Mouse (Mus musculus) myocyte (in vitro differentiated cells): Measurements from ENCODE around the gene Ren1. TPM values are rescaled to one million over a fixed set of nuclear protein-coding genes. Genes with fewer than 3 reads are reported as not detected.

Experiments
- H3K27me3 ChIP-seq: one replicate; pipeline ENCODE4 v1.6.1; 2011; ENCODE audit not compliant: control insufficient read depth, insufficient read depth, insufficient read length
- H3K36me3 ChIP-seq: one replicate; pipeline ENCODE4 v1.6.1; 2011; ENCODE audit not compliant: control insufficient read depth, insufficient read depth
- H3K4me2 ChIP-seq: one replicate; pipeline ENCODE4 v1.6.1; 2011; ENCODE audit warnings: low read depth, control low read depth
- H3K4me3 ChIP-seq: one replicate; pipeline ENCODE4 v1.5.1; 2011; ENCODE audit warnings: mild to moderate bottlenecking, control low read depth, moderate library complexity
- H3K79me2 ChIP-seq: one replicate; pipeline ENCODE4 v1.6.1; 2011; ENCODE audit not compliant: control insufficient read depth, insufficient read depth
- H3ac ChIP-seq: one replicate; pipeline ENCODE4 v1.6.1; 2011; ENCODE audit not compliant: control insufficient read depth, insufficient read length
- CEBPB ChIP-seq: IDR thresholded peaks from 2 replicates; pipeline ENCODE4 v1.6.1; 2011; ENCODE audit warnings: mild to moderate bottlenecking, moderate library complexity; ENCODE audit not compliant: poor library complexity, insufficient read depth, severe bottlenecking
- E2F4 ChIP-seq: IDR thresholded peaks from one replicate; pipeline ENCODE4 v1.6.1; 2011; ENCODE audit warnings: mild to moderate bottlenecking, control low read depth, moderate library complexity; ENCODE audit not compliant: insufficient read depth
- MAX ChIP-seq: IDR thresholded peaks from one replicate; pipeline ENCODE4 v1.6.1; 2011; ENCODE audit warnings: low read depth, mild to moderate bottlenecking, control low read depth
- MYOD1 ChIP-seq, 3 experiments: IDR thresholded peaks; one replicate each; pipeline ENCODE4 v1.6.1; 2011; ENCODE audit warnings: control low read depth in 2 of 3, low read depth in 2 of 3, mild to moderate bottlenecking in 2 of 3, moderate library complexity in 1 of 3; ENCODE audit not compliant: insufficient read length in 2 of 3, control insufficient read depth in 1 of 3
- MYOG ChIP-seq, 3 experiments: IDR thresholded peaks; one replicate each; pipeline ENCODE4 v1.6.1; 2011; ENCODE audit warnings: control low read depth in 2 of 3, low read depth in 2 of 3, mild to moderate bottlenecking in 2 of 3; ENCODE audit not compliant: insufficient read length in 2 of 3, control insufficient read depth in 1 of 3, insufficient read depth in 1 of 3
- POLR2A ChIP-seq: IDR thresholded peaks from one replicate; pipeline ENCODE4 v1.6.1; 2011; ENCODE audit warnings: low read depth, mild to moderate bottlenecking, control low read depth, moderate library complexity; ENCODE audit not compliant: insufficient read length
- POLR2AphosphoS2 ChIP-seq: IDR thresholded peaks from one replicate; pipeline ENCODE4 v1.6.1; 2011; ENCODE audit warnings: low read depth, control low read depth; ENCODE audit not compliant: insufficient read length
- REST ChIP-seq: IDR thresholded peaks from one replicate; pipeline ENCODE4 v1.6.1; 2011; ENCODE audit warnings: mild to moderate bottlenecking, control low read depth, moderate library complexity; ENCODE audit not compliant: insufficient read depth, insufficient read length
- SRF ChIP-seq: IDR thresholded peaks from one replicate; pipeline ENCODE4 v1.6.1; 2011; ENCODE audit warnings: low read depth; ENCODE audit not compliant: control insufficient read depth, insufficient read length
- TCF12 ChIP-seq: IDR thresholded peaks from one replicate; pipeline ENCODE4 v1.6.1; 2011; ENCODE audit warnings: mild to moderate bottlenecking, control low read depth; ENCODE audit not compliant: poor library complexity, insufficient read depth, severe bottlenecking
- TCF3 ChIP-seq: IDR thresholded peaks from one replicate; pipeline ENCODE4 v1.6.1; 2011; ENCODE audit warnings: low read depth, control low read depth; ENCODE audit not compliant: insufficient read length
- USF1 ChIP-seq: IDR thresholded peaks from one replicate; pipeline ENCODE4 v1.6.1; 2011; ENCODE audit warnings: low read depth, mild to moderate bottlenecking, control low read depth, moderate library complexity
- polyA plus RNA-seq: library from polyadenylated mRNA; unstranded; fragments of >200 nt; fragmentation: generic; extraction: Trizol; gene quantifications from one replicate; pipeline ENCODE4 v1.2.1, GENCODE M21; 2012; ENCODE audit warnings: missing spikeins

Gene Ren1
- polyA plus RNA-seq, 1 experiment, result not detected

- Histone ChIP-seq H3K36me3 (no peaks in the 10 kb centered on the region), H3K4me3 (no peak overlapping the region), H3K4me2 (no peak overlapping the region), H3K79me2 (no peaks in the 10 kb centered on the region), H3ac (no peak overlapping the region), H3K27me3 (peaks cover 82% of the 10 kb centered on the region)
- TF ChIP-seq MAX (no peak), USF1 (no peak)
These were observed 3.1 kb downstream of the Ren1 start for GRCm38 (mm10) chr1:133353371-133353809.

GRCm38 (mm10) chr1:133355469-133355868, 5.2 kb downstream of the Ren1 start:
- no peak overlapping the region for H3K4me2 ChIP-seq
- H3K27me3 ChIP-seq, result peaks cover 95% of the 10 kb centered on the region
- H3K79me2 ChIP-seq, result no peaks in the 10 kb centered on the region
- H3ac ChIP-seq, result no peak overlapping the region
- no peak overlapping the region for H3K4me3 ChIP-seq
- no peaks in the 10 kb centered on the region for H3K36me3 ChIP-seq
- TF ChIP-seq MYOG (IDR thresholded peaks at IDR 0.05; ENCODE audit: control insufficient read depth in 1 of 3, insufficient read depth in 1 of 3, insufficient read length in 2 of 3, low read depth in 2 of 3) (no peak), POLR2AphosphoS2 (no peak), MYOD1 (IDR thresholded peaks at IDR 0.05; ENCODE audit: control insufficient read depth in 1 of 3, insufficient read length in 2 of 3, low read depth in 2 of 3) (no peak), TCF3 (no peak), REST (no peak), CEBPB (no peak), USF1 (no peak), E2F4 (no peak), SRF (no peak), POLR2A (no peak), MAX (no peak), TCF12 (no peak)

DNA sequence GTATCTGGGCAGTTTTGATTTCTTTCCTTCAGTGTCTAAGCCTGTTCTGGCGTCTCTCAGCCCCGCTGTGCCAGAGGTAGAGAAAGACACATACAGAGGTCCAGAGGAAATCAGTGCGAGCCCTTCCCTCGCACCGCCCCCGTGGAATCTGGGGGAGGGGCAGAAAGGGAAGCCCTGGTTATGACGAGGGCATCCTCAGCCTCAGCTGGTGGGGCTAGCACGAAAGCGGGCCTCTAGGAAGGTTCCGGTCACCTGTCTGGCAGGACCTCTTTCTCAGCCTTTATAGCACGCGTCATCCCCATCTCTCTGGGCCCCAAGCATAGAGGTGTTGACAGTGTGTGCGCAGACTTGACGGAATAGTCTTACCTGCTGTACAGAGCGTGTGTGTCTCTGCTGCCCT, 5.6 kb downstream of the Ren1 start:
- TF ChIP-seq SRF, result no peak
- TF ChIP-seq MAX, result no peak
- no peak for TF ChIP-seq TCF12
- no peak for TF ChIP-seq POLR2AphosphoS2
- no peak for TF ChIP-seq POLR2A
- TF ChIP-seq USF1, result no peak
- TF ChIP-seq REST, result no peak
- no peak for TF ChIP-seq E2F4
- TF ChIP-seq MYOG (IDR thresholded peaks at IDR 0.05; ENCODE audit: control insufficient read depth in 1 of 3, insufficient read depth in 1 of 3, insufficient read length in 2 of 3, low read depth in 2 of 3), result no peak
- TF ChIP-seq MYOD1 (IDR thresholded peaks at IDR 0.05; ENCODE audit: control insufficient read depth in 1 of 3, insufficient read length in 2 of 3, low read depth in 2 of 3), result no peak
- TF ChIP-seq CEBPB, result no peak
- TF ChIP-seq TCF3, result no peak
- no peaks in the 10 kb centered on the region for H3K79me2 ChIP-seq
- H3ac ChIP-seq, result no peak overlapping the region
- peaks cover 91% of the 10 kb centered on the region for H3K27me3 ChIP-seq
- no peak overlapping the region for H3K4me3 ChIP-seq
- no peaks in the 10 kb centered on the region for H3K36me3 ChIP-seq
- H3K4me2 ChIP-seq, result no peak overlapping the region

- Histone ChIP-seq H3K79me2 (no peaks in the 10 kb centered on the region), H3K4me2 (no peak overlapping the region), H3ac (no peak overlapping the region), H3K4me3 (no peak overlapping the region), H3K27me3 (peaks cover 87% of the 10 kb centered on the region), H3K36me3 (no peaks in the 10 kb centered on the region)
- TF ChIP-seq MAX (no peak), POLR2AphosphoS2 (no peak), E2F4 (no peak)
These were observed 6.0 kb downstream of the Ren1 start for GRCm38 (mm10) chr1:133356330-133356729.

- no peak overlapping the region for H3ac ChIP-seq
- no peaks in the 10 kb centered on the region for H3K79me2 ChIP-seq
- no peaks in the 10 kb centered on the region for H3K36me3 ChIP-seq
- no peak overlapping the region for H3K4me2 ChIP-seq
- H3K4me3 ChIP-seq, result no peak overlapping the region
- TF ChIP-seq POLR2A (no peak), MYOD1 (IDR thresholded peaks at IDR 0.05; ENCODE audit: control insufficient read depth in 1 of 3, insufficient read length in 2 of 3, low read depth in 2 of 3) (no peak), E2F4 (no peak), TCF3 (no peak), USF1 (no peak), TCF12 (no peak), MYOG (IDR thresholded peaks at IDR 0.05; ENCODE audit: control insufficient read depth in 1 of 3, insufficient read depth in 1 of 3, insufficient read length in 2 of 3, low read depth in 2 of 3) (no peak)
- peaks cover 81% of the 10 kb centered on the region for H3K27me3 ChIP-seq
These were observed 10.7 kb downstream of the Ren1 start for GRCm38 (mm10) chr1:133361006-133361405.

DNA sequence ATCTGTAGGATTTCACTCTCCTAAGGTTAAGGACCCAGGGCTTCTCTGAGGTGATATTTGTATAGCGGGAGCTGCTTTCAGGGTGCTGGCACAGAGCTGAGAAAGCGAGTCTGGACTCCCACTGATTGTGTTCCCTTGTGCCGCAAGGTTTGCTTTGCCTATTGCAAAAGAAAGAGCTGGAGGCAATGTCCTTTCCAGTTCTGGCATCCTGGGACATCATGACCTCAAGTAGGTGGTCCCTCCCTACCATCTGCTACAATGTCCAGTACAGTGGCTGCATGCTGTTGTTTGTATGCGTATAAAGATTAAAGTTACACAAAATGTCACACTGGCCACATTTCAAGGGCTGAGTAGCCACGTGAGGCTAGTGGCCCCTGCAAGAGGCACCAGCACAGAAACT, 11.8 kb downstream of the Ren1 start:
- Histone ChIP-seq H3ac (no peak overlapping the region), H3K27me3 (peaks cover 81% of the 10 kb centered on the region), H3K79me2 (no peaks in the 10 kb centered on the region), H3K4me2 (no peak overlapping the region), H3K4me3 (no peak overlapping the region), H3K36me3 (no peaks in the 10 kb centered on the region)
- TF ChIP-seq MYOD1 (IDR thresholded peaks at IDR 0.05; ENCODE audit: control insufficient read depth in 1 of 3, insufficient read length in 2 of 3, low read depth in 2 of 3), result no peak
- no peak for TF ChIP-seq E2F4
- no peak for TF ChIP-seq REST
- no peak for TF ChIP-seq POLR2A
- no peak for TF ChIP-seq TCF3
- no peak for TF ChIP-seq MAX
- no peak for TF ChIP-seq SRF
- TF ChIP-seq MYOG (IDR thresholded peaks at IDR 0.05; ENCODE audit: control insufficient read depth in 1 of 3, insufficient read depth in 1 of 3, insufficient read length in 2 of 3, low read depth in 2 of 3), result no peak
- TF ChIP-seq TCF12, result no peak
- no peak for TF ChIP-seq POLR2AphosphoS2
- TF ChIP-seq CEBPB, result no peak
- no peak for TF ChIP-seq USF1
